In genomic region chr11:44975151-44975550, GRCm38 (mm10) we compare ENCODE assay signal across 11 mouse cellular contexts.
DNase-seq lines count a peak whose midpoint lies in the region; ATAC-seq and TF ChIP-seq lines count a peak whose summit lies in the region.
"Had no signal": no experiment of that assay in that cellular context is flagged by ENCODE, and none has a peak within 500 bp of the region (broad histone marks: within the 10 kb centered on the region; RNA-seq: fewer than 3 reads in every experiment).

No protein-coding gene starts in this region.

- no peaks in the 10 kb centered on the region for H3K36me3 ChIP-seq in kidney, postnatal 0 days (ENCODE audit: insufficient read depth, low read length)
- H3K36me3 ChIP-seq: hindbrain, embryonic 12.5 days had no signal

- H3K4me1 ChIP-seq in kidney, postnatal 0 days (replicated peaks; ENCODE audit: insufficient read depth, low read length), result no peaks in the 10 kb centered on the region

- H3K9me3 ChIP-seq in kidney, postnatal 0 days (replicated peaks; ENCODE audit: low read length), result no peaks in the 10 kb centered on the region
- H3K9me3 ChIP-seq: hindbrain, embryonic 12.5 days had no signal

- no peak for ATAC-seq in kidney, postnatal 0 days (replicated peaks; ENCODE audit: low FRiP score, low read depth)
- no peak for ATAC-seq in monocyte, adult 5-6 weeks (replicated peaks; ENCODE audit: insufficient number of reproducible peaks, low FRiP score, low TSS enrichment, poor library complexity, severe bottlenecking)
- ATAC-seq: Patski had no signal

- TF ChIP-seq CTCF in kidney, postnatal 0 days (IDR thresholded peaks at IDR 0.05; ENCODE audit: low read depth), result no peak

- no peak overlapping the region for H3K4me2 ChIP-seq in kidney, postnatal 0 days (ENCODE audit: low read length)
- H3K4me2 ChIP-seq: hindbrain, embryonic 12.5 days had no signal

- no peaks in the 10 kb centered on the region for H3K27me3 ChIP-seq in kidney, postnatal 0 days (ENCODE audit: insufficient read depth, low read length)
- H3K27me3 ChIP-seq: hindbrain, embryonic 12.5 days; Patski had no signal

- H3K27ac ChIP-seq in kidney, postnatal 0 days, result no peak overlapping the region

- peak; percentile 10 for DNase-seq in embryo, embryonic 10 days (ENCODE audit: low spot score)
- DNase-seq in embryo, embryonic 11 days, result no peak
- DNase-seq in ovary, adult 18-20 months (ENCODE audit: low spot score), result peak; percentile 3
- no peak for DNase-seq in ovary, postnatal 14 days (ENCODE audit: low spot score)
- peak; percentile 26 for DNase-seq in kidney, postnatal 0 days (ENCODE audit: low spot score)
- no peak for DNase-seq in frontal cortex, postnatal 36 days (ENCODE audit: low spot score in 2 of 2)
- no peak for DNase-seq in thymus, postnatal 14 days
- DNase-seq: cerebellum, adult 11 months had no signal

- 38% methylated on average over 2 of the region's 2 CpGs for WGBS in kidney, postnatal 0 days

- no peak overlapping the region for H3K4me3 ChIP-seq in kidney, postnatal 0 days (replicated peaks; ENCODE audit: low read depth, low read length)
- H3K4me3 ChIP-seq: hindbrain, embryonic 12.5 days had no signal

- no peak overlapping the region for H3K9ac ChIP-seq in kidney, postnatal 0 days (ENCODE audit: low read depth, low read length)
- H3K9ac ChIP-seq: hindbrain, embryonic 12.5 days had no signal

Comparison
In these comparisons a context has a peak if more than half of its experiments do, and no peak if none do; other contexts are left out.
1. DNase-seq: peak in embryo, embryonic 10 days (single experiment), ovary, adult 18-20 months (single experiment) and kidney, postnatal 0 days (single experiment); none in embryo, embryonic 11 days (single experiment), ovary, postnatal 14 days (single experiment), frontal cortex, postnatal 36 days (0 of 2) and thymus, postnatal 14 days (single experiment).